Mouse (Mus musculus) urinary bladder, postnatal 14 days (tissue): ENCODE measurements around the gene Limch1.

ENCODE experiments used
- DNase-seq: peaks from one replicate; pipeline ENCODE4 v3.0.0; 2021; ENCODE audit warnings: low spot score

The Limch1 gene

GRCm38 (mm10) chr5:66745390-66745995, at the start of gene Limch1:
Limch1 (plus strand) TSS chr5:66745827.
- peak; percentile 64 for DNase-seq

DNA sequence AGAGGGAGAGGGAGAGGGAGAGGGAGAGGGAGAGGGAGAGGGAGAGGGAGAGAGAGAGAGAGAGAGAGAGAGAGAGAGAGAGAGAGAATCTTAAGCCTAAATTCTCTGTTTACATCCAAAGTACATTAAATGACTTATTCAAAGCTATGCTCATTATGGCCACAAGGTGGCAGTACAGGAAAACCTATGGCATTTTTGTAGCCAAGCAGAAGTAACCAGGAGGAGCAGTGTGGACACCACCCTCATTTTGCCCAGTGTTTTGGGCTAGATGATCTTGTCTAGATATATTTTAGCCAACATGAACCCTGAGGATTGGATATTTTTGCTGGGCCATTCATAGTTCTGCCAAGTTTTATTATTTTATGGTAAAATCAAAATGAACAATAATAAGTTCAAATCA, 48.5 kb upstream of the Limch1 start:
- DNase-seq, result peak; percentile 53

DNA sequence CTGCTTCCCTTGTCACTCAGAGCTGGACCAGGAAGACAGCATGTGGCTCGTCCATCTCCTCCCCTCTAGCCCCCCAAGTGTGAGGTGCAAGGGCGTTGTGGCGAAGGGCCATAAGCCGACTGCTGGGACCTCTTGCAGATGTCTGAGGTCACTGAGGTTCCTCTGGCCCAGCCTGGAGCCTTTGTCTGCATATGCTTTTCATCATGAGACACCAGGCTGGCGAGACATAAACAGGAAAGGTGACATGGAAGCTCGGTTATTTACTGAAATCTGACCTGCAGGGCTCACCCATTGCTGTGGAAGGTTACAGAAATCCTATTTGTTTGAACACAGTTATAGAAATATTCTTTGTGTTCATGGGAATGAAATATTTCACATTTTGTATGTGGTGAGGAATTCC, 45.7 kb upstream of the Limch1 start:
- DNase-seq, result no peak

- no peak for DNase-seq
These were observed 43.7 kb upstream of the Limch1 start for GRCm38 (mm10) chr5:66701951-66702350.

- no peak for DNase-seq
These were observed 42.2 kb upstream of the Limch1 start for GRCm38 (mm10) chr5:66703317-66704004.

GRCm38 (mm10) chr5:66707859-66708258, 37.8 kb upstream of the Limch1 start:
- DNase-seq, result no peak

GRCm38 (mm10) chr5:66710445-66711019, 35.1 kb upstream of the Limch1 start:
- DNase-seq, result no peak

GRCm38 (mm10) chr5:66712801-66713200, 32.8 kb upstream of the Limch1 start:
- DNase-seq, result no peak

- no peak for DNase-seq
These were observed 30.1 kb upstream of the Limch1 start for GRCm38 (mm10) chr5:66715498-66715931.

DNA sequence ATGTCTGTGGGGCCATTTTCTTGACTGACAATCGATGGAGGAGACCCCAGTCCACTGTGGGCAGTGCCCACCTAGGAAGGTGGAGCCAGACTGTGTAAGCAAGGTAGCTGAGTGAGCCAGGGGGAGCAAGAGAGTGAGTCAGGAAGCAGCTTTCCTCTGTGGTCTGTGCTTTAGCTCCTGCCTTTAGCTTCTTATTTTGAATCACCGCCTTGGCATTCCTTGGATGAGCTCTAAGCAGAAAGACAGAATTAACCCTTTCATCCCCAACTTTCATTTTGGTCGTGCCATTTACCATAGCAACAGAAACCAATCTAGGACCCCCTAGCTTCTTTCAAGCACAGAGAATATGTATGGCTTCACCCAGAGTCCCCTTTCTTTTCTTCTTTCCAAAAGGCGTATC, 27.7 kb upstream of the Limch1 start:
- DNase-seq, result no peak

DNA sequence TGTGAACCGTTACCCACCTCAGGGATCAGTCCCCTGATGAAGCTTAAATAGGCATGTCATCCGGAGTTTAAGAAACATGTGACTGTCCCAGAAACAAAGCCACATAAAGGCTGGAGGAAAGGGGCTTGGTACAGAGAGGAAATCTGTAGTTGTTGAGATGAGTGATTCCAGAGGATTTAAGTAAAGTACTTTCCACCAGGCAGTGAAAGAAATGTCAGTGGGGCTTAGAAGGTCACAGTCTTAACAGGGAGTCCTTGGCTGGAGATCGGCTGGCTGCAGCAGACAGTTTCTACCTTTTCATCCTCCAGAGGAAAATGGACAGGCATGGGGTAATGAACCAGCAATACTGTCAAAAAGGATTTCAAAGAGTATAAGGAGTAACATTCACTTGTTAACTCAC, 27.2 kb upstream of the Limch1 start:
- no peak for DNase-seq

- DNase-seq, result no peak
These were observed 26.7 kb upstream of the Limch1 start for GRCm38 (mm10) chr5:66718880-66719279.

- DNase-seq, result no peak
These were observed 24.7 kb upstream of the Limch1 start for GRCm38 (mm10) chr5:66720921-66721320.

DNA sequence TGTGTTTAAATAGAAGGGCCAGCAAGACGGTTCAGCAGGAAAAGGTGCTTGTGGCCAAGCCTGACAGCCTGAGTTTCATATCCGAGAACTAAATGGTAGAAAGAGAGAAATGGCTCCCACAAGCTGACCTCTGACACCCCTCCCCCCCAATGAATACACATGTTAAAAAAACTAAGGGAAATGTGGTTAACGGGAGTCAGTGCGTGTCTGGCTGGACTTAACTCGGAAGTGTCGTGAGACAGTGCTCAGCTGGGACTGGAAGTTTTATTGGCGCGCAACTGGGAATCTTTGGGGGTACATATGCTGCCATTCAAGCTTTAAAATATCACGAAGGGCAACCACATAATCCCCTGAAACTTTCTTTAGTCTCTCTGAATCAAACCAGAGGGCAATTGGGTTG, 23.0 kb upstream of the Limch1 start:
- no peak for DNase-seq

DNA sequence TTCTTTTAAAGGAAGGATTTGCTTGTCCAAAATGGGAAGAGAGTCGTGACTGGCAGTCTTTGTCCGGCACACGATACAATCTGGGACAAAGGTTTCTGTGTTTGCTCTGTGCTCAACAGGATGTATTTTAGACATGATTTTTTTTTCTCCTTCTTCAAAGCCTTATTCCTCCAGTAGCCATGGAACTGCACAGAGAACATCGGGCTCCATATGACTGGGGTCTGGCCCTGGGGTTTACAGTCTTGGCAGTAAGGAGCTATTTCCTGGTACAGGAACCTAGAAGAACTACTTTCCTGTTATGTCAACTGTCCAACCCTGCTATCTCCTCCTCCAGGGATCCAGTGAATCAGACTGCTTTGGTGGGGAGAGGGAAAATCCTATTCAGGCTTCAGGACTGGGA, 22.6 kb upstream of the Limch1 start:
- no peak for DNase-seq

DNA sequence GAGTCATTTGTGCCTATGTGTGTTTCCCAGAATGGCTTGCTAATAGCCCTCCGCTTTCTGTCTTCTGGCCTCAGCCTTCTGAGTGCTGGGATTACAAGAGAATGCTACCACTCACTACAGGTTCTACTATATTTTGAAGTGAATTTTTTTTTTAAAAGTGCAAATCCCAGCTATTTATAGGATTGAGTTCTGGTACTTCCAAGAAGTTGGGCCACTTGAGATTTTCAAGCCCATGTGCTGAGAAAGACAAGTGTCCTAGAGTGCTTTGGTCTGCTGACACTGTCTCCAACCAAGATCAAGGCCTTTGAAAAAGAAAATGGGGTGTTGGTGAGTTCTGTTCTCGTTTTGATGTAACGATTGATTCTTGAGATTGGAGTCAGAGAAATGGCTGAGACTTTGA, 22.0 kb upstream of the Limch1 start:
- DNase-seq, result no peak

- no peak for DNase-seq
These were observed 16.3 kb upstream of the Limch1 start for GRCm38 (mm10) chr5:66729306-66729705.

GRCm38 (mm10) chr5:66730621-66731301, 14.9 kb upstream of the Limch1 start:
- DNase-seq, result no peak

DNA sequence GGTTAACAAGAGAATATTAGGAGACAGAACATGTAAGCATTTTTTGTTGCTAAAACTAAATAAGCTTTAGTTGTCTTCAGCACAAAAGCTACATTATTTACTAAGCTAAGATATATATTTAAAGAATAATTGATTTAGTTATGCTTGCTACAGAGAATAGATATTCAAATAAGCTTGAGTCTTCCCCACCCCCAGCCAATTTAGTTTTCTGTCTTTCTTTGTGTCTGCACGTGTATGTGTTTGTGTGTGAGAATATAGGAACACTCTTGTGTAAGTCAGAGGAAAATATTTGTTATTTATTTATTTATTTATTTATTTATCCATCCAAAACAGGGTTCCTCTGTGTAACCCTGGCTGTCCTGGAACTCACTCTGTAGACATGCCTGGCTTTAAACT, 14.3 kb upstream of the Limch1 start:
- no peak for DNase-seq

GRCm38 (mm10) chr5:66733556-66733955, 12.1 kb upstream of the Limch1 start:
- DNase-seq, result no peak

DNA sequence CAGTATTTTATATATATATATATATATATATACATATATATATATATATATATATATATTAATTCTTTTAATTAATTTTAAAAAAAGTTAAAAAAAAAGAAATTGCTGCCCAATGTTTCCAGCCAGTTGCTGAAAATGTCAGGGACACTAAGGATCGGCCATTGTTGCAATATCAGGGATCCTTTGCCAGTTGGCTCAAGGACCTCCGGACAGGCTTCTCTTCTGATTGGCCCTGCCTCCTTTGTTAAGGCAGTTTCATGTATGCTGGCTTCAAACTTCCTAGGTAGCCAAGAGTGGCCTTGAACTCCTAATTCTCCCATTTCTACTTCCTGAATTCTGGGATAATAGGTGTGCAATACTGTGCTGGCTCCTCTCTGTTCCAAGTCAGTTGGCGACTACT, 6.3 kb upstream of the Limch1 start:
- DNase-seq, result no peak

GRCm38 (mm10) chr5:66745996-66746681, 512 bp downstream of the Limch1 start:
- peak; percentile 32 for DNase-seq
